Mouse (Mus musculus) cerebellum, postnatal 25 days (tissue): ENCODE measurements at regions not wholly inside any gene's neighbourhood (a gene's known extent, or its start where the extent isn't known, plus 50 kb on each side); places are given as distances from the start of the nearest gene placed in this dataset.
"Not testable (repeated sequence)": the region's sequence is repeated elsewhere in the genome, so short reads cannot be mapped to it uniquely, and the experiment has no call there.

ENCODE experiments used
- DNase-seq, 2 experiments: peaks; one replicate each; pipeline ENCODE4 v3.0.0; 2021; ENCODE audit warnings: mixed read lengths in 2 of 2

GRCm38 (mm10) chr7:29639591-29639990 is 87.2 kb downstream of the Catsperg2 start:
- DNase-seq, result not testable (repeated sequence)

DNA sequence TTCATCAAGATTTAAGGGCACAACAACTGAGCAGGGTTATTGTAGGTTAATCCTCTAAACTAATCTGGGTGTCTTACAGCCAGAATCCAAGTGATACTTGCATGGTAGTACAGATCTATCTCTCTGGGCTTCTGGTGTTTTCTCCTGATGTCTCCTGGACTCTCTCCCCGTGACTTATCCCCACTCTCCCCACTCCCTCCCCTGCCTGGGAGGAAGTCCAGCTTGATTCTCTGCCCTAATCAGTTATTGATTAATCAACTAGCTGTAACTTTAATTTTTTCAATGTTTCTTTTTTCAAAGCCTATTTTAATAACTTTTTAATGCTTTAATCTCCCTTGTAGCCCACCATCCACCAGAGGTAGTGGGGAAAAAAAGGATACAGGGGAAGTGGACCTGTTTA is 83.9 kb upstream of the Sipa1l3 start:
- no peak for DNase-seq

GRCm38 (mm10) chr7:29601337-29601736 is 82.9 kb upstream of the Sipa1l3 start:
- DNase-seq, result no peak

DNA sequence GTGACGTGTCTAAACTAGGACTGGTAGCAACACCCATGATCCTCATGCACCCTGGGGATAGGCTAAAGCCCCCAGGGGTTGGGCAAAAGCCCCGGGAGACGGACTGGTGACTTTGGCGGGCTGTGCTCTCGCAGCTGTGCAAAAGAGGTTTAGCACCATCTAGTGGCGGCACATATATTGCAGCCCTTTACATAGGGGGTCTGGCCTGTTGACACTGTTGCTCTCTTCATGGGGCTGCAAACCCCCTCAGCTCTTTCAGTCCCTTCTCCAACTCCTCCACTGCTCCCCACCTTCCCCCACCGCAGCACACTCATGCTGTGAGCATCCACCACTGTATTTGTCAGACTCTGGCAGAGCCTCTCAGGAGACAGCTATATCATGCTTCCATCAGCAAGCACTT is 78.8 kb upstream of the Sipa1l3 start:
- DNase-seq, result peak; percentile 54 to 75

GRCm38 (mm10) chr7:29578128-29578527 is 59.7 kb upstream of the Sipa1l3 start:
- no peak for DNase-seq

DNA sequence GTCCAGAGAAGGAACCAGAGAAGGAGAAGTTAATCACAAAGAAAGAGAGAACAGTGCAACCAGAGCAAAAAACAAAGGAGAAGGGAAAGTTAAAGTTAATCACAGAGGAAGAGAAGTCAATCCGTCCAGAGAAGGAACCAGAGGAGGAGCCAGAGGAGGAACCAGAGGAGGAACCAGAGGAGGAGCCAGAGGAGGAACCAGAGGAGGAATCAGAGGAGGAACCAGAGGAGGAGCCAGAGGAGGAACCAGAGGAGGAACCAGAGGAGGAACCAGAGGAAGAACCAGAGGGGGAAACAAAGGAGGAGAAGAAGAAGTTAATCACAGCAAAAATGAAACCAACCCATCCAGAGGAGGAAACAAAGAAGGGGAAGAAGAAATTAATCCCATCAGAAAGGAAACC is 57.2 kb upstream of the Sipa1l3 start:
- DNase-seq, result no peak
